Mouse (Mus musculus) common myeloid progenitor, adult 5-6 weeks (primary cell): ENCODE results near the gene Prmt1. TPM values are rescaled to one million over a fixed set of nuclear protein-coding genes. Genes with fewer than 3 reads are reported as not detected.
A peak's percentile ranks its signal among the peaks of the same experiment; 100 is the strongest.

Experiments
- ATAC-seq: replicated peaks from 2 replicates; pipeline ENCODE4 v1.8.0; 2016; ENCODE audit warnings: low read depth, mild to moderate bottlenecking, moderate TSS enrichment, inconsistent platforms; ENCODE audit not compliant: poor library complexity, severe bottlenecking
- total RNA-seq: library from RNA; stranded (forward); fragments of 200-1000, 187-1606 nt; gene quantifications from 2 replicates; pipeline ENCODE4 v1.2.3, GENCODE M21; 2017

The Prmt1 gene
- total RNA-seq, 1 experiment from 2014 or later: 170 TPM

DNA sequence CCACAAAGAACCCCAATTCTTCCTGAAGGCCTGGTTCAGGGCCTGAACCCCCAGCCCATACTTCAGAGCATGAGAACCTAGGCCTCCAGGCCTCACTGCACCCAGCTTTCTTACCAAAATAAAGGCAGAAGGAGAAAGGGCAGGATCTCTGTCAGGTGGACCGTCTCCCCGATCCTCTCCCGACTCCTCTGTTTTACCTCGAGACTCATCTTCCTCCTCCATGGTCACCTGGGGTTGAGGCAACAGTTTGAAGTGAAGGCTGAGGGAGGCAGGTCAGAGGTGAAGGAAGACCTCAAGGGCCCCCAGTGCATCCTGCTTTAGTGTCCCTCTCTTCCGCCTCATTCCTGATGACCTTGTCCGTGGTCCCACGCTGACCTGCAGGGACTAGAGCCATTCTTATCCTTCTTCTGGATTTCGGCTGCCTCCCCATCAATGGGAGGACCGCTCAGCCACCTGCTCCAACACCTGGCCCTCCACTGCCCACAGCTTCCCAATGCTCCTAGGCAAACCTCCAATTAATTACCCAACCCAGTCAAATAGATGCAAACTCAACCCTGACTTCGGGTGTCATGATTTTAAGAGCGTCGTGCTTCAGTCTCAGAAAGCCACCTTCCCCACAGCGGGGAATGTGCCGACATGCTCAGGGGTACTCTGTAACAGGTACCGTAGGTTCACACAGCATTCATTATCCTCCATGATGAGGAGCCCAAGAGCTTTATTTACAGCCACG lies 27.2 kb upstream of the Prmt1 start:
- ATAC-seq: no peak

DNA sequence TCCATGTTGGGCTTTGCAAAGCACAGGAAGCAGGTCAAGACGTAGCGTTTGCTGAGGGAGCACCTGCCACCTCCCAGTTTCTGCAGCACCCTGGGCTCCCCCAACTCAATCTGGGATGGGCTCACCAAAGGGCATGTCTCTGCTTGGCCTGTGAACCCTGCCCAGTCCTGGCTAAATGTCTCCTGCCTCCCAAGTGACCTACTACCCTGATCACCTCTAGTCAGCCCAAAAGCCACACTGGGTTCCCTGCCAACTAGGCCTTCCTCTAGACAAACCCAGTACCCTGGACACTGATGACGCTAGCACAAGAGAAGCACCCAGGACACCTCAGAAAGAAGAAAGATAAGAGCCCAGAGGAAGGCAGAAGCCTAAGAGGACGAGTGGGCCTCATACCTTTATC lies 26.5 kb upstream of the Prmt1 start:
- ATAC-seq: no peak

DNA sequence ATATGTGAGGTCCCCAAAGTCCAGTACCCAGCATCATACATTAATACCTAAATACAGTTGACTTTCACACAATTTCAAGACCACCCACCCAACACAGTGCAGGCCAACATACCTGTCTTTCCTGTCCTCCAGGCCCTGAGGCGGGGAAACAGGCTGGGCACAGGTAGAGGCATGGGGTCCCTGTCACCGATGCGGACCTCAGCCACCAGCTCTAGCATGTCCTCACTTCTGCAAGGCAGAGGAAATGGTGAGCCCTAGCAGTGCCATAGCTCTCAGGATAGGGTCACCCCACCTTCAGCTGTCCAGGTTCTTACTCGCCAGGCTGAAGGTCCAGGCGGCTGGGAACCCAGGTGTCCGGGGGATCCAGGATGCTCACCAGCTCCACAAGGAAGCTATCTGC lies 25.6 kb upstream of the Prmt1 start:
- ATAC-seq: no peak

GRCm38 (mm10) chr7:45008411-45008810 lies 22.0 kb upstream of the Prmt1 start:
- no peak for ATAC-seq

DNA sequence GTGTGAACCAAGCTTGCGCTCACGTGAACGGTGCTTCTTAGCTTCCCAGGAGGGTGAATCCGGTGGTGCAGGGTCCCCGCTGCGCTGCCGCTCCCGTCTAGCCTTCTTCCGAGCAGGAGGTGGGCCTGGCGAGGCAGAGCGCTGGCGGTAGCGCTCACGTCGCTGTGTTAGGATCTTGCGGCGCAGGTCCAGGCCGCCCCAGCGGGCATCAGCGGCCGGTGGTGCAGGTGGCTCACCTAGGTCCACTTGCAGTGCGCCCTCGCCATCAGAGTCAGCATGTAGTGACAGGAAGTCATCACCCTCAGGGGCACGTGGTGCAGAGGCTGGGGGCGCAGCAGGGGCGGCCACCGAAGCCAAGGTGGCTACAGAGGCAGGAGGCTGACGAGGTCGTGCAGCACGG lies 21.5 kb upstream of the Prmt1 start:
- ATAC-seq: no peak

DNA sequence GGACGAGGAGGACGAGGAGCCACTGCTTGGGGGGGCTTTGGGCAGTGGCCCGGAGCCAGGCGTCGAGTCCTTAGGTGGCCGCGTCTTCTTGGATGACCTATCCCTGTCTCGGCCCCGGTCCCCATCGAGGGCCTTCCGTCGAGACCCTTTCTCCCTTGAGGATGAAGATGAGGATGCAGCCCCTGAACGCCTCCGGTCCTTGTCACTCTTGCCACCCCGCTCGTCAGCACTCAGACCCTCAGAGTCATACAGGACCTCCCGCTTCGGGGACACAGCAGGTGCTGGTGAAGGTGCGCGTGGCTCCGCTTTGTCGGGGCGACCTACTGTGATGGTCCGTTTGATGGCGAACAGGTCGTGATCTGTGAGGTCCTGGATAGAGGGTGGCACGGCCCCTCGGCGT lies 20.8 kb upstream of the Prmt1 start:
- ATAC-seq: no peak

DNA sequence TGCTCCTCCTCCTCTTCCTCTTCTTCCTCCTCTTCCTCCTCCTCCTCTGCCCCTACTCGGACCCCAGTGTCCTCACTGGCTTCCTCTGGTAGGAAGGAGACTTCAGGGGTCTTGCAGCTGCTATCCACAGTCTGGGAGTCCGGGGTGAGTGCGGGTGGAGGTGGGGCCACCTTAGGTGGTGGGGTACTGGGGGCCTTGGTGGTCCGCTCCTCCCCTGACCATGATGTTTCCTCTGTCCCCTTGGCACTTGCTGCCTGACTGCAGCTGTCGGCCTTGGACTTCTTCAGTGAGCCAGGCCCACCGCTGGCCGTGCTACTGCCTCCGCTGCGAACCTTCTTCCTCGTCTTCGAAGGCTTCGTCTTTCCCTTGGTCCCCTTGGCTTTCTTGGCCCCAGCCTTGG lies 20.1 kb upstream of the Prmt1 start:
- no peak for ATAC-seq

GRCm38 (mm10) chr7:45005321-45005992 lies 19.1 kb upstream of the Prmt1 start:
- no peak for ATAC-seq

- peak; percentile 33; the same call in 1 of the 2 replicates for ATAC-seq
Measured at GRCm38 (mm10) chr7:45004546-45004945, 18.2 kb upstream of the Prmt1 start.

DNA sequence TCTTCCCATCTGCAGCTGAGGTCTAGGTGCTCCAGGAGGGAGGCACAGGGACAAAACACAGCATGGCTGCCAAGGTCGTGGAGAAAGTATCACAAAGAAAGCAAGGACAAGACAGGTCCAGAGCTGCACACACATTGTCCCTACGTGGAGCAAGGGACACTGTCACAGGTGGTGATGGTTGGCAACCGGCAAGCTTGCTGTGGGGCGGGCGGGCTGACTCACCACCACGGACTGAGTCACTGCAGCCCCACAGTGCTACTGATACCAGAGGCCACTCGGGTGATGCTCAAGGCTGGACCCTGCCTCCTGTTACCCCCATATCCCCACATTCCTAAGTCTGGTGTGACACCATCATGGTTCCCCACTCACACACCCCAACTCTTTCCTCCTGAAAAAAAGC lies 16.1 kb upstream of the Prmt1 start:
- ATAC-seq: no peak

DNA sequence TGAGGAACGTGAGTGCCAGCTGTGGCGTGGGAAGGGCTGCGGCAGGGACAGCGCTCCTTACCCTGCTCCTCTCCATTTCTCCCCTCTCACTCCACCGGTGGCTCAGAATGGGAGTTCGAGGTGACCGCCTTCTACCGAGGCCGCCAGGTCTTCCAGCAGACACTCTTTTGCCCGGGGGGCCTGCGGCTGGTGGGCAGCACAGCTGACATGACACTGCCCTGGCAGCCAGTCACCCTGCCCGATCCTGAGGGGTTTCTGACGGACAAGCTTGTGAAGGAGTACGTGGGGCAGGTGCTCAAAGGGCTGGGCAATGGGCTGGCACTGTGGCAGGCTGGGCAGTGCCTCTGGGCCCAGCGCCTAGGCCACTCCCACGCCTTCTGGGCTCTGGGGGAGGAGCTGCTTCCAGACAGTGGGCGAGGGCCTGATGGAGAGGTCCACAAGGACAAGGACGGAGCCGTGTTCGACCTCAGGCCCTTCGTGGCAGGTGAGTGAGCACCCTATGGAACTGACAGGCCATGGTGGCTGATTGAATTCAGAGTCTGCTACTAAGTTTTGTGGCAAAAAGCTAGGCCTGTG lies 14.3 kb upstream of the Prmt1 start:
- ATAC-seq: no peak

- no peak for ATAC-seq
Measured at GRCm38 (mm10) chr7:44999753-45000152, 13.4 kb upstream of the Prmt1 start.

- peak; percentile 20 for ATAC-seq
Measured at GRCm38 (mm10) chr7:44998501-44998955, 12.2 kb upstream of the Prmt1 start, which contains the start of gene Bcl2l12. Bcl2l12 (minus strand) TSS chr7:44998712.

- ATAC-seq: no peak; the same call in 1 of the 2 replicates
Measured at GRCm38 (mm10) chr7:44997940-44998428, 11.6 kb upstream of the Prmt1 start.

DNA sequence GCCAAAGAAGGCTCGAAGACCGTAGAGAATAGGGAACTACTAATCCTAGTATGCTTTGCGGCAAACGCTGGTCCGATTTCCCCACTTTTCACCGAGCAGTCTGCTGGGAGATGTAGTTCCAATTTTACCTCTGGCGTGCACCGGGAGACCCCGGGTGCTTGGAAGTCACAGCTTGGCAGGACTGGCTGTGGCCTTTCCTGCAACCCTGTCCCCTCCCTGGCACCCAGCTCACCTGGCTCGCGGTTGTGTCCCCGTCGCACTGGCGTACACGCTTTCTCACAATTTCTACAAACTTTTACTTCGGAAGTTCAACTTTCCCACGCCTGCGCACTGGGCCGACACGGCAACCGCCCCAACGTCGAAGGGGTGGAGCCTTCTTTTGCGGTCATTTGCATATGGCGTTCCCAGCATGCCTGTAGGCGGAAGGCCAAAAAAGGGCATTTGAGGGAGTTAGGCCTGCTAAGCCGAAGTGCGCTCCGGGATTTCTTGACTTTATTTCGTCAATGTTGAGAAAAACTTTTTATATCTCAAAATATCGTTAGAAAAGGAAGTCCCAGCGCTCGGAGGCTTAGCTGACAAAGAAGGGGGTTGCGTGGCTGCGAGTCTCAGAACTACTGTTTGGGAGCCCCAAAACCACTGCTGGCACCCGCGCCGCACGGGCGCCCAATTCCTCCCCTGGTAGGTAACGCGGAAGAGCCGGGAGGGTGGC lies 11.0 kb upstream of the Prmt1 start, which contains the start of gene Irf3:
TSS of gene Irf3 (plus strand) at position 418 of the 709 bp plus-strand sequence.
- ATAC-seq: peak; percentile 89

DNA sequence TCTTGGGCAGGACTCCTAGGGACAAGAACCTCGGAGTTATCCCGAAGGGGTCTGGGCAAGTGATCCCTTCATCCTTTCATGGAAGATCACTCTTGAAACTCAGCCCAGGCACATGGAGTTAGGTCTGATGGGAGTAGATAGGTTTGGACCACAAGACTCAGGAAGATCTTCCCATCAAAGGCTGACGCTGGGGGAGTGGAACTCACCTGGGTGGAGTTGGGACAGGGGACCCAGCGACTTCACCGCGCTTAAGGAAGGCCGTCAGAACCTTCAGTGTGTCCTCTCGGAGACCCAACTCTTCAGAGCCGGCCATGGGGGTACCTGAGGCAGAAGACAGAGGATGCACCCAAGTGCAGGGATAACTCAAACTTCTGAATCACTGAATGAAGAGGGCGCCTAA lies 10.3 kb upstream of the Prmt1 start:
- no peak for ATAC-seq

GRCm38 (mm10) chr7:44986879-44987718 lies 731 bp upstream of the Prmt1 start:
- peak; percentile 7 for ATAC-seq

GRCm38 (mm10) chr7:44985595-44986191 lies 675 bp downstream of the Prmt1 start:
- peak; percentile 24 for ATAC-seq

DNA sequence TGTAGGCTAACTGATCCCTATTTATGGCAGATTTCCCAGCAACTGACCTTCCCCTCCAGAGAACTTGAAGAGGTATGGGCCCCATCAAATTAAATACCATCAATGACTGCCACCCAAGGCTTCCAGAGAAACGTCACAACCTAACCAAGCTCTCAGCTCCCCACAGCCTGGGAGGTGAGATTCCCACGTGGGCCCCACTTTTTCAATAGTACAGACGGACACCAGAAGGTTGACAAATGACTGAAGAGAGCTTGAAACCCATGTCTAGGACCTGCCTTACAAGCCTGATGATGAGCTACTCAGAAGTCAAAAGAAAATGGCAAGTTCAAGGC lies 1.6 kb downstream of the Prmt1 start:
- ATAC-seq: no peak
